Mouse (Mus musculus): Measurements from ENCODE around the gene Timm50. TPM values are rescaled to one million over a fixed set of nuclear protein-coding genes. Genes with fewer than 3 reads are reported as not detected.

The Timm50 gene
- polyA plus RNA-seq (2015; fragmentation: Nextera tagmentation; extraction: Ambion mirVana), result 125 and 136 TPM in 2 replicates

GRCm38 (mm10) chr7:28311926-28312543, at the start of gene Timm50:
Timm50 (minus strand) TSS chr7:28312072.
- Histone ChIP-seq H3K4me3 (replicated peaks) (peak within 1 kb of the TSS; percentile 65), H3K4me2 (peak within 1 kb of the TSS; percentile 91), H3K27me3 (replicated peaks) (no peaks in the 10 kb centered on the region), H3K4me1 (peaks cover 25% of the 10 kb centered on the region), H3K9ac (replicated peaks) (peak within 1 kb of the TSS; percentile 88), H3K9me3 (replicated peaks) (no peaks in the 10 kb centered on the region), H3K27ac (replicated peaks) (peak within 1 kb of the TSS; percentile 73), H3K36me3 (peaks cover 58% of the 10 kb centered on the region)
- peak; percentile 96 for ATAC-seq (ENCODE audit: low FRiP score)
- WGBS, result under 1% methylated on average over 45 of the region's 45 CpGs

GRCm38 (mm10) chr7:28360291-28360690, 48.4 kb upstream of the Timm50 start:
- H3K36me3 ChIP-seq, result peaks cover 48% of the 10 kb centered on the region
- 97% methylated on average over 6 of the region's 6 CpGs for WGBS
- no peak for ATAC-seq (ENCODE audit: low FRiP score)

GRCm38 (mm10) chr7:28359854-28360253, 48.0 kb upstream of the Timm50 start:
- WGBS, result 92% methylated on average over 10 of the region's 10 CpGs
- Histone ChIP-seq H3K36me3 (peaks cover 46% of the 10 kb centered on the region), H3K9ac (replicated peaks) (no peak overlapping the region), H3K4me3 (replicated peaks) (no peak overlapping the region), H3K27me3 (replicated peaks) (no peaks in the 10 kb centered on the region), H3K4me1 (peaks cover 9% of the 10 kb centered on the region; the same call in 1 of the 2 replicates), H3K27ac (replicated peaks) (no peak overlapping the region), H3K9me3 (replicated peaks) (no peaks in the 10 kb centered on the region), H3K4me2 (no peak overlapping the region)
- ATAC-seq (ENCODE audit: low FRiP score), result no peak

More at GRCm38 (mm10) chr7:28360291-28360690, 48.4 kb upstream of the Timm50 start:
- no peaks in the 10 kb centered on the region for H3K9me3 ChIP-seq (replicated peaks)
- peaks cover 9% of the 10 kb centered on the region; the same call in 1 of the 2 replicates for H3K4me1 ChIP-seq
- H3K27ac ChIP-seq (replicated peaks), result no peak overlapping the region
- H3K4me2 ChIP-seq, result no peak overlapping the region
- no peak overlapping the region for H3K9ac ChIP-seq (replicated peaks)
- H3K4me3 ChIP-seq (replicated peaks), result no peak overlapping the region
- no peaks in the 10 kb centered on the region for H3K27me3 ChIP-seq (replicated peaks)

- Histone ChIP-seq H3K9me3 (replicated peaks) (no peaks in the 10 kb centered on the region), H3K4me2 (no peak overlapping the region), H3K4me3 (replicated peaks) (no peak overlapping the region), H3K4me1 (peaks cover 9% of the 10 kb centered on the region; the same call in 1 of the 2 replicates), H3K27ac (replicated peaks) (no peak overlapping the region), H3K27me3 (replicated peaks) (no peaks in the 10 kb centered on the region), H3K9ac (replicated peaks) (0 out of 2 replicates have a peak overlapping the region, but pooled peaks have one; percentile 14), H3K36me3 (peaks cover 45% of the 10 kb centered on the region)
- WGBS, result 76% methylated on average over 7 of the region's 7 CpGs
- no peak for ATAC-seq (ENCODE audit: low FRiP score)
Observed at GRCm38 (mm10) chr7:28358431-28358830, 46.6 kb upstream of the Timm50 start.

GRCm38 (mm10) chr7:28357984-28358383, 46.1 kb upstream of the Timm50 start:
- Histone ChIP-seq H3K9ac (replicated peaks) (no peak overlapping the region), H3K27ac (replicated peaks) (0 out of 2 replicates have a peak overlapping the region, but pooled peaks have one; percentile 14), H3K4me2 (no peak overlapping the region), H3K27me3 (replicated peaks) (no peaks in the 10 kb centered on the region), H3K4me1 (peaks cover 9% of the 10 kb centered on the region; the same call in 1 of the 2 replicates), H3K9me3 (replicated peaks) (no peaks in the 10 kb centered on the region), H3K4me3 (replicated peaks) (no peak overlapping the region), H3K36me3 (peaks cover 47% of the 10 kb centered on the region)
- WGBS, result 17% methylated on average over 5 of the region's 5 CpGs
- ATAC-seq (ENCODE audit: low FRiP score), result no peak

- no peak overlapping the region for H3K4me2 ChIP-seq
- peak overlapping the region; percentile 33; the same call in 1 of the 2 replicates for H3K27ac ChIP-seq (replicated peaks)
- H3K9me3 ChIP-seq (replicated peaks), result no peaks in the 10 kb centered on the region
- H3K4me1 ChIP-seq, result peaks cover 12% of the 10 kb centered on the region
- H3K4me3 ChIP-seq (replicated peaks), result no peak overlapping the region
- no peaks in the 10 kb centered on the region for H3K27me3 ChIP-seq (replicated peaks)
- 11% methylated on average over 1 of the region's 5 CpGs for WGBS
- peaks cover 51% of the 10 kb centered on the region for H3K36me3 ChIP-seq
- no peak for ATAC-seq (ENCODE audit: low FRiP score)
- H3K9ac ChIP-seq (replicated peaks), result no peak overlapping the region
Observed at GRCm38 (mm10) chr7:28356981-28357380, 45.1 kb upstream of the Timm50 start.

GRCm38 (mm10) chr7:28355221-28355620, 43.3 kb upstream of the Timm50 start:
- no peak overlapping the region for H3K4me3 ChIP-seq (replicated peaks)
- ATAC-seq (ENCODE audit: low FRiP score), result no peak
- H3K4me2 ChIP-seq, result no peak overlapping the region
- H3K4me1 ChIP-seq, result peaks cover 21% of the 10 kb centered on the region
- H3K9me3 ChIP-seq (replicated peaks), result no peaks in the 10 kb centered on the region
- H3K27ac ChIP-seq (replicated peaks), result no peak overlapping the region
- H3K27me3 ChIP-seq (replicated peaks), result no peaks in the 10 kb centered on the region
- peaks cover 39% of the 10 kb centered on the region for H3K36me3 ChIP-seq
- H3K9ac ChIP-seq (replicated peaks), result no peak overlapping the region
- WGBS, result 95% methylated on average over 3 of the region's 3 CpGs

GRCm38 (mm10) chr7:28354596-28354995, 42.7 kb upstream of the Timm50 start:
- peaks cover 26% of the 10 kb centered on the region for H3K4me1 ChIP-seq
- no peaks in the 10 kb centered on the region for H3K9me3 ChIP-seq (replicated peaks)
- WGBS, result 92% methylated on average over 3 of the region's 3 CpGs
- H3K4me2 ChIP-seq, result no peak overlapping the region
- ATAC-seq (ENCODE audit: low FRiP score), result no peak
- H3K27me3 ChIP-seq (replicated peaks), result no peaks in the 10 kb centered on the region
- H3K9ac ChIP-seq (replicated peaks), result no peak overlapping the region
- H3K4me3 ChIP-seq (replicated peaks), result no peak overlapping the region
- peaks cover 33% of the 10 kb centered on the region for H3K36me3 ChIP-seq
- H3K27ac ChIP-seq (replicated peaks), result no peak overlapping the region

- 89% methylated on average over 3 of the region's 3 CpGs for WGBS
- no peak for ATAC-seq (ENCODE audit: low FRiP score)
- no peak overlapping the region for H3K27ac ChIP-seq (replicated peaks)
- no peak overlapping the region for H3K9ac ChIP-seq (replicated peaks)
- no peak overlapping the region for H3K4me2 ChIP-seq
- no peak overlapping the region for H3K4me3 ChIP-seq (replicated peaks)
- peaks cover 30% of the 10 kb centered on the region for H3K36me3 ChIP-seq
- H3K4me1 ChIP-seq, result peaks cover 29% of the 10 kb centered on the region
- no peaks in the 10 kb centered on the region for H3K9me3 ChIP-seq (replicated peaks)
- no peaks in the 10 kb centered on the region for H3K27me3 ChIP-seq (replicated peaks)
Observed at GRCm38 (mm10) chr7:28354113-28354581, 42.3 kb upstream of the Timm50 start.

- H3K4me1 ChIP-seq, result peaks cover 26% of the 10 kb centered on the region
- H3K4me3 ChIP-seq (replicated peaks), result no peak overlapping the region
- peaks cover 30% of the 10 kb centered on the region for H3K36me3 ChIP-seq
- no peaks in the 10 kb centered on the region for H3K27me3 ChIP-seq (replicated peaks)
- no peak overlapping the region for H3K4me2 ChIP-seq
- H3K27ac ChIP-seq (replicated peaks), result no peak overlapping the region
- no peak overlapping the region for H3K9ac ChIP-seq (replicated peaks)
- ATAC-seq (ENCODE audit: low FRiP score), result no peak
- 94% methylated on average over 2 of the region's 2 CpGs for WGBS
- no peaks in the 10 kb centered on the region for H3K9me3 ChIP-seq (replicated peaks)
Observed at GRCm38 (mm10) chr7:28353267-28353666, 41.4 kb upstream of the Timm50 start.

- H3K4me2 ChIP-seq, result peak overlapping the region; percentile 90
- no peaks in the 10 kb centered on the region for H3K9me3 ChIP-seq (replicated peaks)
- no peak for ATAC-seq (ENCODE audit: low FRiP score)
- no peak overlapping the region for H3K27ac ChIP-seq (replicated peaks)
- H3K4me1 ChIP-seq, result peaks cover 20% of the 10 kb centered on the region
- H3K27me3 ChIP-seq (replicated peaks), result no peaks in the 10 kb centered on the region
- H3K9ac ChIP-seq (replicated peaks), result peak overlapping the region; percentile 100
- H3K36me3 ChIP-seq, result peaks cover 30% of the 10 kb centered on the region
- H3K4me3 ChIP-seq (replicated peaks), result peak overlapping the region; percentile 92
- WGBS, result 43% methylated on average over 4 of the region's 4 CpGs
Observed at GRCm38 (mm10) chr7:28351676-28352191, 39.9 kb upstream of the Timm50 start.

Measured in neural tube, embryonic 15.5 days (tissue).